Mouse (Mus musculus): Measurements from ENCODE around the gene Twf2.
A peak's percentile ranks its signal among the peaks of the same experiment; 100 is the strongest.

Twf2 gene

GRCm38 (mm10) chr9:106241541-106242164 is 38.7 kb downstream of the Twf2 start:
- DNase-seq = peak in 1 of 2 experiments; percentile 27

- no peak for DNase-seq
Measured at GRCm38 (mm10) chr9:106242813-106243488, 40.0 kb downstream of the Twf2 start.

- DNase-seq = no peak
Measured at GRCm38 (mm10) chr9:106249550-106249949, 46.6 kb downstream of the Twf2 start.

- no peak for DNase-seq
Measured at GRCm38 (mm10) chr9:106250245-106250644, 47.3 kb downstream of the Twf2 start.

GRCm38 (mm10) chr9:106251066-106251465 is 48.2 kb downstream of the Twf2 start:
- no peak for DNase-seq

- DNase-seq = no peak
Measured at GRCm38 (mm10) chr9:106254001-106254400, 51.1 kb downstream of the Twf2 start.

- no peak for DNase-seq
Measured at GRCm38 (mm10) chr9:106258412-106258811, 55.5 kb downstream of the Twf2 start.

GRCm38 (mm10) chr9:106258990-106259389 is 56.1 kb downstream of the Twf2 start:
- no peak for DNase-seq

- peak in 1 of 2 experiments; percentile 9 for DNase-seq
Measured at GRCm38 (mm10) chr9:106261058-106261457, 58.1 kb downstream of the Twf2 start.

- no peak for DNase-seq
Measured at GRCm38 (mm10) chr9:106261491-106261890, 58.6 kb downstream of the Twf2 start.

- DNase-seq = no peak
Measured at GRCm38 (mm10) chr9:106262075-106262474, 59.2 kb downstream of the Twf2 start.

- DNase-seq = no peak
Measured at GRCm38 (mm10) chr9:106263381-106263924, 60.5 kb downstream of the Twf2 start.
